Mouse (Mus musculus): ENCODE data around the gene Hist1h2bb.

- no peak for TF ChIP-seq TBP (IDR thresholded peaks at IDR 0.05; ENCODE audit: low read depth, low read length)
- TF ChIP-seq JUND (IDR thresholded peaks at IDR 0.05; ENCODE audit: low read depth, low read length): no peak
- TF ChIP-seq ZMIZ1 (IDR thresholded peaks at IDR 0.05; ENCODE audit: low read depth, low read length): no peak
- TF ChIP-seq GABPA (IDR thresholded peaks at IDR 0.05; ENCODE audit: low read depth, low read length): no peak
Observed at GRCm38 (mm10) chr13:23742007-23742406, 4.5 kb upstream of the Hist1h2bb start.

Measured in MEL (cell line).